Comparison of ENCODE assay signal across 8 mouse cellular contexts in genomic region chr2:105659926-105660873, GRCm38 (mm10). TPM values are rescaled to one million over a fixed set of nuclear protein-coding genes. Genes with fewer than 3 reads are reported as not detected.
DNase-seq lines count a peak whose midpoint lies in the region; ATAC-seq and TF ChIP-seq lines count a peak whose summit lies in the region.
"Had no signal": no experiment of that assay in that cellular context is flagged by ENCODE, and none has a peak within 500 bp of the region (broad histone marks: within the 10 kb centered on the region; RNA-seq: fewer than 3 reads in every experiment).

No protein-coding gene starts in this region.

- H3K4me2 ChIP-seq in stomach, embryonic 15.5 days: peak overlapping the region; percentile 19; the same call in 1 of the 2 replicates
- no peak overlapping the region for H3K4me2 ChIP-seq in stomach, postnatal 0 days (replicated peaks; ENCODE audit: low read depth)
- peak overlapping the region; percentile 40; the same call in 1 of the 2 replicates for H3K4me2 ChIP-seq in embryonic facial prominence, embryonic 13.5 days
- H3K4me2 ChIP-seq in limb, embryonic 12.5 days: peak overlapping the region; percentile 40
- H3K4me2 ChIP-seq: liver, embryonic 12.5 days had no signal

- TF ChIP-seq POLR2A in lung, adult 2 months (IDR thresholded peaks at IDR 0.05; ENCODE audit: borderline replicate concordance, extremely low read depth, low read depth, low read length): no peak

- H3K9ac ChIP-seq in stomach, embryonic 15.5 days: no peak overlapping the region
- H3K9ac ChIP-seq in stomach, postnatal 0 days (ENCODE audit: low read length): no peak overlapping the region; the same call in 1 of the 2 replicates
- peak overlapping the region; percentile 44; the same call in 1 of the 2 replicates for H3K9ac ChIP-seq in embryonic facial prominence, embryonic 13.5 days
- H3K9ac ChIP-seq in limb, embryonic 12.5 days (replicated peaks): no peak overlapping the region
- H3K9ac ChIP-seq: liver, embryonic 12.5 days had no signal

- DNase-seq in stomach, postnatal 0 days (ENCODE audit: low spot score): no peak
- DNase-seq in right cerebral cortex, adult 18-20 months: no peak
- DNase-seq in left cerebral cortex, adult 18-20 months (ENCODE audit: low spot score in 2 of 2): no peak
- DNase-seq in lung, adult 2 months: no peak

- H3K4me1 ChIP-seq in stomach, embryonic 15.5 days: peaks cover 8% of the 10 kb centered on the region; the same call in 1 of the 2 replicates
- H3K4me1 ChIP-seq in stomach, postnatal 0 days (replicated peaks; ENCODE audit: control insufficient read depth, insufficient read depth): no peaks in the 10 kb centered on the region
- peaks cover 11% of the 10 kb centered on the region for H3K4me1 ChIP-seq in embryonic facial prominence, embryonic 13.5 days
- H3K4me1 ChIP-seq in limb, embryonic 12.5 days (replicated peaks): peaks cover 10% of the 10 kb centered on the region; the same call in 1 of the 2 replicates
- H3K4me1 ChIP-seq in lung, adult 2 months (ENCODE audit: control insufficient read depth, insufficient read depth, low read length): no peaks in the 10 kb centered on the region; the same call in 1 of the 2 replicates
- H3K4me1 ChIP-seq: liver, embryonic 12.5 days had no signal

- H3K27me3 ChIP-seq in stomach, embryonic 15.5 days (replicated peaks): peaks cover 73% of the 10 kb centered on the region
- peaks cover 25% of the 10 kb centered on the region; the same call in 1 of the 2 replicates for H3K27me3 ChIP-seq in stomach, postnatal 0 days (ENCODE audit: control insufficient read depth, insufficient read depth, low read length)
- peaks cover 96% of the 10 kb centered on the region for H3K27me3 ChIP-seq in embryonic facial prominence, embryonic 13.5 days
- peaks cover 96% of the 10 kb centered on the region for H3K27me3 ChIP-seq in limb, embryonic 12.5 days

- ATAC-seq in stomach, embryonic 15.5 days (ENCODE audit: insufficient read depth, low FRiP score, low read depth): no peak
- ATAC-seq in stomach, postnatal 0 days (ENCODE audit: low FRiP score, low TSS enrichment): no peak
- peak; percentile 76; the same call in 1 of the 2 replicates for ATAC-seq in embryonic facial prominence, embryonic 13.5 days (ENCODE audit: insufficient number of reproducible peaks, insufficient read depth, low FRiP score, low TSS enrichment, low read depth)
- ATAC-seq in limb, embryonic 12.5 days (ENCODE audit: insufficient number of reproducible peaks, insufficient read depth, low FRiP score, low TSS enrichment, low read depth): peak; percentile 8; the same call in 1 of the 2 replicates
- ATAC-seq: liver, embryonic 12.5 days had no signal

- no peak for TF ChIP-seq EP300 in stomach, postnatal 0 days (optimal IDR thresholded peaks at IDR 0.05)

- no peak overlapping the region for H3K27ac ChIP-seq in stomach, embryonic 15.5 days
- no peak overlapping the region for H3K27ac ChIP-seq in stomach, postnatal 0 days (replicated peaks)
- H3K27ac ChIP-seq in embryonic facial prominence, embryonic 13.5 days: no peak overlapping the region
- H3K27ac ChIP-seq in limb, embryonic 12.5 days: no peak overlapping the region
- H3K27ac ChIP-seq: liver, embryonic 12.5 days had no signal

- H3K36me3 ChIP-seq in stomach, embryonic 15.5 days: no peaks in the 10 kb centered on the region
- H3K36me3 ChIP-seq in stomach, postnatal 0 days (ENCODE audit: control insufficient read depth, insufficient read depth, low read length): no peaks in the 10 kb centered on the region
- H3K36me3 ChIP-seq in embryonic facial prominence, embryonic 13.5 days: no peaks in the 10 kb centered on the region
- H3K36me3 ChIP-seq in limb, embryonic 12.5 days: no peaks in the 10 kb centered on the region
- H3K36me3 ChIP-seq: liver, embryonic 12.5 days had no signal

- no peak for TF ChIP-seq CTCF in stomach, postnatal 0 days (IDR thresholded peaks at IDR 0.05; ENCODE audit: low read depth)
- no peak for TF ChIP-seq CTCF in lung, adult 2 months (IDR thresholded peaks at IDR 0.05; ENCODE audit: insufficient read depth, low read length)

- no peak overlapping the region for H3K4me3 ChIP-seq in stomach, embryonic 15.5 days (replicated peaks)
- H3K4me3 ChIP-seq in stomach, postnatal 0 days (ENCODE audit: low read depth, low read length): no peak overlapping the region
- H3K4me3 ChIP-seq in embryonic facial prominence, embryonic 13.5 days: peak overlapping the region; percentile 23
- H3K4me3 ChIP-seq in limb, embryonic 12.5 days (replicated peaks): peak overlapping the region; percentile 15
- no peak overlapping the region for H3K4me3 ChIP-seq in lung, adult 2 months (replicated peaks; ENCODE audit: extremely low read depth, low read depth, low read length)
- H3K4me3 ChIP-seq: liver, embryonic 12.5 days had no signal

- 2% methylated on average over 41 of the region's 41 CpGs for WGBS in stomach, embryonic 15.5 days
- WGBS in stomach, postnatal 0 days: 2% methylated on average over 41 of the region's 41 CpGs
- under 1% methylated on average over 41 of the region's 41 CpGs for WGBS in embryonic facial prominence, embryonic 13.5 days
- WGBS in limb, embryonic 12.5 days: under 1% methylated on average over 41 of the region's 41 CpGs
- 3% methylated on average over 41 of the region's 41 CpGs for WGBS in lung, adult 2 months

- H3K9me3 ChIP-seq in stomach, embryonic 15.5 days: no peaks in the 10 kb centered on the region
- H3K9me3 ChIP-seq in stomach, postnatal 0 days (ENCODE audit: control insufficient read depth, low read length): no peaks in the 10 kb centered on the region
- H3K9me3 ChIP-seq in embryonic facial prominence, embryonic 13.5 days: no peaks in the 10 kb centered on the region
- H3K9me3 ChIP-seq in limb, embryonic 12.5 days: no peaks in the 10 kb centered on the region
- H3K9me3 ChIP-seq: liver, embryonic 12.5 days had no signal

RNA-seq across cellular contexts. Expression of gene Pax6, which starts 8.5 kb away (rescaled TPM):
- polyA plus RNA-seq in stomach, embryonic 15.5 days (2015; fragmentation: Nextera tagmentation; extraction: Ambion mirVana): 2.5 and 4.0 TPM in 2 replicates
- polyA plus RNA-seq in stomach, postnatal 0 days (2015; fragmentation: Nextera tagmentation; extraction: Ambion mirVana): 0.63 and 0.67 TPM in 2 replicates
- 1.6 and 3.2 TPM in 2 replicates for polyA plus RNA-seq in embryonic facial prominence, embryonic 13.5 days (2015; fragmentation: Nextera tagmentation; extraction: Ambion mirVana)
- polyA plus RNA-seq in limb, embryonic 12.5 days (2016; fragmentation: Nextera tagmentation; extraction: Ambion mirVana): 0.49 TPM in 1 of 2 replicates, not detected in the other
- total RNA-seq in left cerebral cortex, adult 18-20 months (2021): 10 to 100 TPM in 1 of 2 experiments, 1 to 10 TPM in 1; 8.8 to 10.3 TPM
- polyA plus RNA-seq in lung, adult 2 months (2012; rRNA removed): not detected in 2 replicates

Comparison
In these comparisons a context has a peak if more than half of its experiments do, and no peak if none do; other contexts are left out.
1. ATAC-seq: peak in embryonic facial prominence, embryonic 13.5 days (single experiment) and limb, embryonic 12.5 days (single experiment); none in stomach, embryonic 15.5 days (single experiment) and stomach, postnatal 0 days (single experiment).
2. H3K4me3 ChIP-seq: peak in embryonic facial prominence, embryonic 13.5 days (single experiment) and limb, embryonic 12.5 days (single experiment); none in stomach, embryonic 15.5 days (single experiment), stomach, postnatal 0 days (single experiment) and lung, adult 2 months (single experiment).